Mouse (Mus musculus) large intestine, adult 2 months (tissue): ENCODE data around the gene Lpin1. TPM values are rescaled to one million over a fixed set of nuclear protein-coding genes. Genes with fewer than 3 reads are reported as not detected.
A peak's percentile ranks its signal among the peaks of the same experiment; 100 is the strongest.

Source experiments
- DNase-seq: peaks from one replicate; pipeline ENCODE4 v3.0.0-alpha.2; 2012; ENCODE audit warnings: low read depth, low spot score
- WGBS: fragments of 180-500 bp; shearing (Covaris S2); methylation state at CpG from one replicate; pipeline ENCODE4 v1.1.7; 2018; 5-methylcytosine and 5-hydroxymethylcytosine counted together
- polyA plus RNA-seq: library from polyadenylated mRNA; depleted of rRNA; stranded (reverse); fragments of >200 nt; gene quantifications from 2 replicates; pipeline ENCODE4 v1.2.3, GENCODE M21; 2012

Lpin1 gene
- polyA plus RNA-seq, 1 experiment, result 4.9 TPM

- no peak for DNase-seq
- 78% methylated on average over 3 of the region's 3 CpGs for WGBS
These were observed 27.5 kb downstream of the Lpin1 start for GRCm38 (mm10) chr12:16583313-16583712.

DNA sequence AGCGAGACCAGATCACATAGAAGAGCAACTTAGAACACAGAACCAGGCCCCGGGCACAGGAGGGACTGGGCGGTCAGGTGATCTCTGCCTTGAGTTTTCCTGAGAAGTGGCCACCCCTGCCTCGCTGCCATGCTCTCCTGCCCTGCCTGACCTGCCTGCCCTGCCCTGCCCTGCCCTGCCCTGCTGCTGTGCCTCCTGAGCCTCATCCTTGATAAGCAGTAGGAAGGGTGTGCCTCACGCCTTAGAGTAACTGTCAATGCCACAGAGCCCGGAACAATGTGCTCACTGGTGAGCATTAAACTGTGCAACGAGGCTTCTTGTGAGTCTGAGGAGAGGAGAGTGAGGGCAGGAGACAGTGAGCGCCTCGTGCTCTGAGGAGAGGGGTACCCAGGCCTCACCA is 30.5 kb downstream of the Lpin1 start:
- 56% methylated on average over 9 of the region's 9 CpGs for WGBS
- no peak for DNase-seq

DNA sequence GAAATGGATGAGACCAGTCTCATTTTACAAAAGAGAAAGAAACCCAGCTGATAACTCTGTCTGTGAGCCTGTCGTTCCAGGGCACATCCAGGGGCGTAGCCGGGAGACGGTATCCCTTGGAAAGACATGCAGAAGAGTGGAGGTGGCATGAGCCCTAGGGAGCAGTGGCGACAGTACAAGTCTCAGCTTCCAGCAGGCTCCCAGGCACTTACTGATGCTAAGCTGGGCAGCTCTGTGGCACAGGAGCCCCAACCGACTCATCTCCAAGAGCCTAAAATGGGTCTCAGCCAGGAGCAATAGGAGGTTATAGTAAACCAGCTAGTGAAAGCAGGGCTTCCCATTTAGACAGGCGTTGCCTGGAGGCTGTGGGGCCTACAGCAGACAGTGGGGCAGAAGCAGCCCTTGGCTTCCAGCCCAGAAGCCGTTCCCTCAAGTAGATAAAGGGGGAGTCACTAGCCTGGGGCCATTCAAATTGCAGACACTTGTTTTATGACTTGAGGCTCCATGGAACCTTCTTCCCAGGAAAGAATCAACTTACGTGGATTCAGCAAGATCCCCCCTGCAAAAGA is 33.0 kb downstream of the Lpin1 start:
- WGBS, result 44% methylated on average over 9 of the region's 9 CpGs
- no peak for DNase-seq

- 95% methylated on average over 10 of the region's 10 CpGs for WGBS
- DNase-seq, result no peak
These were observed 39.5 kb downstream of the Lpin1 start for GRCm38 (mm10) chr12:16571278-16571677.

GRCm38 (mm10) chr12:16570371-16571060 is 40.2 kb downstream of the Lpin1 start:
- WGBS, result 89% methylated on average over 10 of the region's 10 CpGs
- DNase-seq, result no peak

GRCm38 (mm10) chr12:16568936-16569650 is 41.7 kb downstream of the Lpin1 start:
- DNase-seq, result no peak
- 39% methylated on average over 11 of the region's 11 CpGs for WGBS

- 36% methylated on average over 4 of the region's 4 CpGs for WGBS
- DNase-seq, result peak; percentile 64
These were observed 42.3 kb downstream of the Lpin1 start for GRCm38 (mm10) chr12:16568496-16568895.

- DNase-seq, result no peak
- WGBS, result 74% methylated on average over 6 of the region's 6 CpGs
These were observed 42.7 kb downstream of the Lpin1 start for GRCm38 (mm10) chr12:16568090-16568489.

GRCm38 (mm10) chr12:16563427-16563826 is 47.3 kb downstream of the Lpin1 start:
- WGBS, result 76% methylated on average over 9 of the region's 9 CpGs

GRCm38 (mm10) chr12:16562647-16563046 is 48.1 kb downstream of the Lpin1 start:
- WGBS, result 92% methylated on average over 10 of the region's 10 CpGs
- DNase-seq, result no peak

More at GRCm38 (mm10) chr12:16563427-16563826, 47.3 kb downstream of the Lpin1 start:
- DNase-seq, result no peak

- DNase-seq, result no peak
- 65% methylated on average over 8 of the region's 8 CpGs for WGBS
These were observed 48.6 kb downstream of the Lpin1 start for GRCm38 (mm10) chr12:16562181-16562580.

DNA sequence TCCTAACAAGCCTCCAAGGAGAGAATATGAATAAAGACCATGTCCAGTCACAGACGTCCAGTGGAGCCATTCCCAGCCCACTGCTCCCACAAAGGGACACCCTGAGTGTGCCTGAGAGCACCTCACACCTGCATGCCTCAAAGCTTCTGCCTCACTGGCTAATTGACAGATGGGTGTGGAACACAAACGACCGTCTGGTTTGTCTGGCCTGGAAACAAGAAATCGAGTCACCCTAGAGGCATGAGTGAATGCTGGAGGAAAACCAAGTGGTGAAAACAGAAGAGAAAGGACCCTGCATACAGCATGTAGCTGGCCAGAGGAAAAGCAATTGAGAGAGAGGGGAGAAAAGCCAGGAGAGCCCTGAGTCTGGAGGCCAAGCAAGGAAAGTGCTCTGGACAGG is 53.5 kb downstream of the Lpin1 start:
- no peak for DNase-seq
- WGBS, result 35% methylated on average over 4 of the region's 4 CpGs

DNA sequence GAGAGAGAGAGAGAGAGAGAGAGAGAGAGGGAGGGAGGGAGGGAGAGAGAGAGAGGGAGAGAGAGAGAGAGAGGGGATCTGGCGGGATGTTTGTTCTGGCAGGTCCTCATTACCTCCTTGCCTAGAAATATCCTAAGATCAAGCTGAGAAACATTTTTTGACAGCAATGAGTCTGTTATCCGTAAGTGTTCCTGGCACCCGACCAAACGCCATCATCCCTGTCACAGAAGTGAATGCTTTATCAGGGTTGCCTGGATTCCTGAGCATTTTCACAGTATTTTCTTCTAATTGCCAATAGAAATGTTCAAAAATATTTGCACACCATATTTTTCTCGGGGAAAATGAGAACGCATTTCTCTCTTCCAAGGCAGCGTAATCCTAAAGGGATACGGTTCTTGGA is 56.6 kb downstream of the Lpin1 start:
- WGBS, result 89% methylated on average over 8 of the region's 8 CpGs
- DNase-seq, result no peak

DNA sequence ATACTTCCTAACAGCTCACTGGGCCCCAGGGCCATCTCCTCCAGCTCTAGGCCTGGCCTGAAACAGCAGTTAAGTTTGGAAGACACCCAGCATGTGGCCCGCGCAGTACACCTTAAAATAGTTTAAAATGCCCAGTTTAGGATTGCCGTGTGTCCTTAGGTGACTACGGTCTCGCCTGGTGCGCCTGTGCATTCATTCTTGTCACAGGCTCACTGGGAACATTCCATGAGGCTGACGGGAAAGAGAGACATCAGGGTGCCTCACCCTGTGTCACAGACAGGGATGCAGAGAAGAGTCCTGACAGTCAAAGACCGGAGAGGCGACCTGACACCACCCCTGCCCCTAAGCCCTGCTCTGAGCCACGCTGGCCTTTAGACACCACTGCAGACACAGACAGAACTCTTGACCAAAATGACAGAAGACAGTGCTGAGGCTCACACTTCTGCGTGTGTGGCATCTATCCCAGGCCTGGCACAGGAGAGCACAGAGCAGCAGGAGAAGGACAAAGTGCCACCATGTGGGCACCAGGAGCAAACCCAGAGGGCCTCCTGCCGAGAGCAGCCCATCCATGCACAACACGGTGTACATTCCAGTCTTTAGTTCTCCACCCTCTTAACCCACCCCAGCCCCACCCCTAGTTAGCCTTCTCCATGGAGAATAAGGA is 58.5 kb downstream of the Lpin1 start:
- WGBS, result 91% methylated on average over 13 of the region's 13 CpGs
- DNase-seq, result no peak

GRCm38 (mm10) chr12:16550983-16551454 is 59.7 kb downstream of the Lpin1 start:
- 85% methylated on average over 12 of the region's 12 CpGs for WGBS
- DNase-seq, result no peak

DNA sequence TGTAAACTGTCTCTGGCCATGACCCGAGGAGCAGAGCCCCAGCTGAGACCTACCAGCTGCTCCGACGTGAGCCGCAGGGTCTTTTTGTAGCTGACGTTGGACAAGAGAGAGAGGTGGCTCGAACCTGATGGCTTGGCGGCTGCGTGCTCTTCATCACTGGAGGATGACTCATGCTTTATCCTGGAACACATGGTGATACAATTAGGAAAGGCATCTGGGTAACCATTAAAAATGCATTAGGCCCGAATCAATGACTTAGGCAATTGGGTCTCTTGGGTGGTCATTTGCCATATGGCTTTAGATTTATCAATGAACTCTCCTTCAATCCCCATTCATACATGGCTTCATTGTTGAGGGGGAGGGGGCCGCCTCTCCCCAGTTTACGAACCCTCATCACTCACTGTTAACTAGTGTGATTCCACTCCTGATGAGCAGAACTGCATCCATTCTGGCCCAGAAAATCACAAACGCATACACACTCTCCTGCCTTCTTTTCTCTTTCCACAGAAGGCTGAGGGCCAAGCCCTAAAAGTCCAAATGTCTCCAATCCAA is 61.9 kb downstream of the Lpin1 start:
- WGBS, result 87% methylated on average over 12 of the region's 12 CpGs

DNA sequence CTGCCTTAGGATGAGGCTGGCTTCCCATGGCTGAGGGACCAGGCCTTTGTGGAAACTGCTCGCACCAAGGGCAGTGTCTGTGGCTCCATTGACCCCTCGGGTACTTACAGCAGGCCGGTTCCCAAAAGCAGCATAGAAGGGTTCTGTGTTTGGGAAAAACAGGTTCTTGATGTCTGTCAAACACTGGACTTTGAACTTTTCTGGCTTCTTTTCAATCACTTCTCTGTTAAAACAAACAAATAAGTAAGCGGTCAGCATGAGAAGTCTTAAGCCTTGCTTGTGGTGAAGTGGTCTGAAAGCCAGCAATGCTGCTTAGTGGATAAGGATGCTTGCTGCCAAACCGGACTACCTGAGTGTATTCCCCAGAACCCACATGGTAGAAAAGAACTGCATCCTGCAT is 69.2 kb downstream of the Lpin1 start:
- no peak for DNase-seq
- 69% methylated on average over 5 of the region's 5 CpGs for WGBS

More for the DNA sequence above, 61.9 kb downstream of the Lpin1 start:
- no peak for DNase-seq

- no peak for DNase-seq
- WGBS, result 87% methylated on average over 8 of the region's 8 CpGs
These were observed 70.1 kb downstream of the Lpin1 start for GRCm38 (mm10) chr12:16540712-16541111.

- no peak for DNase-seq
- WGBS, result 87% methylated on average over 5 of the region's 5 CpGs
These were observed 70.7 kb downstream of the Lpin1 start for GRCm38 (mm10) chr12:16539965-16540661.
